Mouse (Mus musculus): ENCODE data around the gene Bcl2.

The Bcl2 gene

GRCm38 (mm10) chr1:106630973-106631372 lies 83.1 kb downstream of the Bcl2 start:
- no peak for DNase-seq (ENCODE audit: low read depth, low spot score)
- no peaks in the 10 kb centered on the region for H3K27me3 ChIP-seq (ENCODE audit: control insufficient read depth, insufficient read depth, low read length, poor library complexity, severe bottlenecking)
- H3K36me3 ChIP-seq (ENCODE audit: control insufficient read depth, insufficient read depth, low read length, poor library complexity, severe bottlenecking), result no peaks in the 10 kb centered on the region

- DNase-seq (ENCODE audit: low read depth, low spot score), result no peak
- no peaks in the 10 kb centered on the region for H3K36me3 ChIP-seq (ENCODE audit: control insufficient read depth, insufficient read depth, low read length, poor library complexity, severe bottlenecking)
Measured at GRCm38 (mm10) chr1:106629931-106630682, 84.0 kb downstream of the Bcl2 start.

GRCm38 (mm10) chr1:106629470-106629830 lies 84.6 kb downstream of the Bcl2 start:
- DNase-seq (ENCODE audit: low read depth, low spot score), result no peak
- Histone ChIP-seq H3K27me3 (ENCODE audit: control insufficient read depth, insufficient read depth, low read length, poor library complexity, severe bottlenecking) (no peaks in the 10 kb centered on the region), H3K36me3 (ENCODE audit: control insufficient read depth, insufficient read depth, low read length, poor library complexity, severe bottlenecking) (no peaks in the 10 kb centered on the region)

More at GRCm38 (mm10) chr1:106629931-106630682, 84.0 kb downstream of the Bcl2 start:
- H3K27me3 ChIP-seq (ENCODE audit: control insufficient read depth, insufficient read depth, low read length, poor library complexity, severe bottlenecking), result no peaks in the 10 kb centered on the region

GRCm38 (mm10) chr1:106628718-106629469 lies 85.2 kb downstream of the Bcl2 start:
- DNase-seq (ENCODE audit: low read depth, low spot score), result peak; percentile 16

GRCm38 (mm10) chr1:106628279-106628678 lies 85.8 kb downstream of the Bcl2 start:
- no peaks in the 10 kb centered on the region for H3K27me3 ChIP-seq (ENCODE audit: control insufficient read depth, insufficient read depth, low read length, poor library complexity, severe bottlenecking)
- DNase-seq (ENCODE audit: low read depth, low spot score), result peak; percentile 40
- no peaks in the 10 kb centered on the region for H3K36me3 ChIP-seq (ENCODE audit: control insufficient read depth, insufficient read depth, low read length, poor library complexity, severe bottlenecking)

More at GRCm38 (mm10) chr1:106628718-106629469, 85.2 kb downstream of the Bcl2 start:
- no peaks in the 10 kb centered on the region for H3K36me3 ChIP-seq (ENCODE audit: control insufficient read depth, insufficient read depth, low read length, poor library complexity, severe bottlenecking)
- no peaks in the 10 kb centered on the region for H3K27me3 ChIP-seq (ENCODE audit: control insufficient read depth, insufficient read depth, low read length, poor library complexity, severe bottlenecking)

- peak; percentile 25 for DNase-seq (ENCODE audit: low read depth, low spot score)
- Histone ChIP-seq H3K36me3 (ENCODE audit: control insufficient read depth, insufficient read depth, low read length, poor library complexity, severe bottlenecking) (no peaks in the 10 kb centered on the region), H3K27me3 (ENCODE audit: control insufficient read depth, insufficient read depth, low read length, poor library complexity, severe bottlenecking) (no peaks in the 10 kb centered on the region)
Measured at GRCm38 (mm10) chr1:106627241-106627640, 86.8 kb downstream of the Bcl2 start.

- no peak for DNase-seq (ENCODE audit: low read depth, low spot score)
- H3K27me3 ChIP-seq (ENCODE audit: control insufficient read depth, insufficient read depth, low read length, poor library complexity, severe bottlenecking), result no peaks in the 10 kb centered on the region
- H3K36me3 ChIP-seq (ENCODE audit: control insufficient read depth, insufficient read depth, low read length, poor library complexity, severe bottlenecking), result peaks cover 2% of the 10 kb centered on the region; the same call in 1 of the 2 replicates
Measured at GRCm38 (mm10) chr1:106620174-106620931, 93.7 kb downstream of the Bcl2 start.

- no peak for DNase-seq (ENCODE audit: low read depth, low spot score)
- Histone ChIP-seq H3K36me3 (ENCODE audit: control insufficient read depth, insufficient read depth, low read length, poor library complexity, severe bottlenecking) (peaks cover 2% of the 10 kb centered on the region; the same call in 1 of the 2 replicates), H3K27me3 (ENCODE audit: control insufficient read depth, insufficient read depth, low read length, poor library complexity, severe bottlenecking) (no peaks in the 10 kb centered on the region)
Measured at GRCm38 (mm10) chr1:106618814-106619213, 95.3 kb downstream of the Bcl2 start.

- H3K36me3 ChIP-seq (ENCODE audit: control insufficient read depth, insufficient read depth, low read length, poor library complexity, severe bottlenecking), result peaks cover 2% of the 10 kb centered on the region; the same call in 1 of the 2 replicates
- H3K27me3 ChIP-seq (ENCODE audit: control insufficient read depth, insufficient read depth, low read length, poor library complexity, severe bottlenecking), result no peaks in the 10 kb centered on the region
- no peak for DNase-seq (ENCODE audit: low read depth, low spot score)
Measured at GRCm38 (mm10) chr1:106616955-106617354, 97.1 kb downstream of the Bcl2 start.

GRCm38 (mm10) chr1:106613371-106613770 lies 100.7 kb downstream of the Bcl2 start:
- Histone ChIP-seq H3K27me3 (ENCODE audit: control insufficient read depth, insufficient read depth, low read length, poor library complexity, severe bottlenecking) (no peaks in the 10 kb centered on the region), H3K36me3 (ENCODE audit: control insufficient read depth, insufficient read depth, low read length, poor library complexity, severe bottlenecking) (peaks cover 2% of the 10 kb centered on the region; the same call in 1 of the 2 replicates)
- peak; percentile 26 for DNase-seq (ENCODE audit: low read depth, low spot score)

GRCm38 (mm10) chr1:106612166-106613031 lies 101.7 kb downstream of the Bcl2 start:
- no peaks in the 10 kb centered on the region for H3K27me3 ChIP-seq (ENCODE audit: control insufficient read depth, insufficient read depth, low read length, poor library complexity, severe bottlenecking)
- no peaks in the 10 kb centered on the region; the same call in 1 of the 2 replicates for H3K36me3 ChIP-seq (ENCODE audit: control insufficient read depth, insufficient read depth, low read length, poor library complexity, severe bottlenecking)
- DNase-seq (ENCODE audit: low read depth, low spot score), result peak; percentile 44

GRCm38 (mm10) chr1:106611246-106611645 lies 102.8 kb downstream of the Bcl2 start:
- no peak for DNase-seq (ENCODE audit: low read depth, low spot score)
- no peaks in the 10 kb centered on the region for H3K27me3 ChIP-seq (ENCODE audit: control insufficient read depth, insufficient read depth, low read length, poor library complexity, severe bottlenecking)

GRCm38 (mm10) chr1:106608098-106608778 lies 105.8 kb downstream of the Bcl2 start:
- no peak for DNase-seq (ENCODE audit: low read depth, low spot score)
- H3K27me3 ChIP-seq (ENCODE audit: control insufficient read depth, insufficient read depth, low read length, poor library complexity, severe bottlenecking), result no peaks in the 10 kb centered on the region
- no peaks in the 10 kb centered on the region for H3K36me3 ChIP-seq (ENCODE audit: control insufficient read depth, insufficient read depth, low read length, poor library complexity, severe bottlenecking)

More at GRCm38 (mm10) chr1:106611246-106611645, 102.8 kb downstream of the Bcl2 start:
- no peaks in the 10 kb centered on the region for H3K36me3 ChIP-seq (ENCODE audit: control insufficient read depth, insufficient read depth, low read length, poor library complexity, severe bottlenecking)
